Mouse (Mus musculus): ENCODE results near the gene Tfr2.

DNA sequence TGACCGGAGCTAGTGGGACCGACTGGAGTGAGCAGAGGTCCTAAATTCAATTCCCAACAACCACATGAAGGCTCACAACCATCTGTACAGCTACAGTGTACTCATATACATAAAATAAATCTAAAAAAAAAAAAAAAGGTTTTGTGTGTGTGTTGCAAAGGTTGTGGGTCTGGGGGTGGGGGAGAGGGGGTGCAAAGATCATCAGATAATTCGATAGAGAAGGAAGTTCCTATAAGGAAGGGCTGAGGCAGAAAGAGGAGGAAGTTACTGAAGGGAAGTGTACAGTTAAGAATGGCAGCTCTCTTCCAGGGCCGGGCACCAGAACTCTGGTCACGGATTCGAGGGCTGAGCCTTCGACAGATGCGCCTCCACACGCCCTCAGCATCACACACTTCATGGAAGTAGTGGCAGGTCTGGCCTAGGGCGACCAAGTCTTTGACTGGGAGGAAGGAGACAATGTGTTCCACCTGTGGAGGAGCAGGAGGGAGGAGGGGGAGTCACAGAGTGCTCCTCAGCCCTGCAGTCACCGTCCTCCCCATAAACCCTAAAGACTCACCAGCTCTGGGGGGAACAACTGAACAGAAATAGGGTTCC is 54.4 kb downstream of the Tfr2 start:
- TF ChIP-seq CTCF (IDR thresholded peaks at IDR 0.05; ENCODE audit: low read depth, low read length) (no peak), GATA2 (IDR thresholded peaks at IDR 0.05; ENCODE audit: borderline replicate concordance, low read depth, low read length) (no peak)
